Mouse (Mus musculus): ENCODE data around the gene Dlgap3.

- TF ChIP-seq TAL1 (IDR thresholded peaks at IDR 0.05; ENCODE audit: low read length) (no peak), GATA1 (IDR thresholded peaks at IDR 0.05; ENCODE audit: low read length) (no peak)
Measured at GRCm38 (mm10) chr4:127258186-127258897, 89.3 kb downstream of the Dlgap3 start.
